Mouse (Mus musculus): ENCODE measurements around the gene Spns3. TPM values are rescaled to one million over a fixed set of nuclear protein-coding genes. Genes with fewer than 3 reads are reported as not detected.
"Not testable (repeated sequence)": the region's sequence is repeated elsewhere in the genome, so short reads cannot be mapped to it uniquely, and the experiment has no call there.

Gene Spns3
- polyA plus RNA-seq, 1 experiment: 13.2 TPM

DNA sequence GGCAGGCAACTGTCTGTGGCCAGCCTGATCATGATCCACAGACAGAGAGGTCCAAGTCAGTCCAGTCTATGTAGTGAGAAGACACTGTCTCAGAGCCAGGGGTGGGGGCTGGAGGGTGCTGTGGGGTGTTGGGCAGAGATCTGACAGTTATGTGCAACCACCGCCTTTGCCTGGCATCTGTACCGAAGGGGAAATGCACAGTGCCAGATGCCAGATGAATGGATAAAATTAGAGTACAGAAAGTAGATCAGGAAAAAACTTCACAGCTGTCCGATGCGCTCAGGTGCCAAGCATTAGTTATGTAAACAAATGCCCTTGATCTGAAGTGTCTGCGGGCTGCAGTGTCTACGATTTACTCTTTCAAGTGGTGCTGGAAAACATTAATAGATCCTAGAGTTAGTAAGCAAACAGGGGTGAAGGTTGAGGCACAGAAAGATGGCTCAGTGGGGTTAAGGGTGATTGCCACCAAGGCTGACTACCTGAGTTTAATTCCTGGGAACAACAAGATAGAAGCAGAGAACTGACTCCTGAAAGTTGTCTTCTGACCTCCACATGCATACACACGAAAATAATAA is 1.3 kb upstream of the Spns3 start:
- TF ChIP-seq CTCF (IDR thresholded peaks at IDR 0.05; ENCODE audit: control insufficient read depth, insufficient read depth, low read length): no peak
- TF ChIP-seq POLR2A (IDR thresholded peaks at IDR 0.05; ENCODE audit: borderline replicate concordance, control insufficient read depth, low read depth, low read length): no peak
- no peak overlapping the region for H3K4me3 ChIP-seq (replicated peaks; ENCODE audit: control insufficient read depth, low read depth, low read length)
- WGBS: 10% methylated on average over 7 of the region's 7 CpGs
- peak overlapping the region; percentile 31; the same call in 1 of the 2 replicates for H3K27ac ChIP-seq (ENCODE audit: control insufficient read depth, insufficient read depth, low read depth, low read length, poor library complexity)
- peaks cover 14% of the 10 kb centered on the region for H3K4me1 ChIP-seq (ENCODE audit: control insufficient read depth, insufficient read depth, low read length)

DNA sequence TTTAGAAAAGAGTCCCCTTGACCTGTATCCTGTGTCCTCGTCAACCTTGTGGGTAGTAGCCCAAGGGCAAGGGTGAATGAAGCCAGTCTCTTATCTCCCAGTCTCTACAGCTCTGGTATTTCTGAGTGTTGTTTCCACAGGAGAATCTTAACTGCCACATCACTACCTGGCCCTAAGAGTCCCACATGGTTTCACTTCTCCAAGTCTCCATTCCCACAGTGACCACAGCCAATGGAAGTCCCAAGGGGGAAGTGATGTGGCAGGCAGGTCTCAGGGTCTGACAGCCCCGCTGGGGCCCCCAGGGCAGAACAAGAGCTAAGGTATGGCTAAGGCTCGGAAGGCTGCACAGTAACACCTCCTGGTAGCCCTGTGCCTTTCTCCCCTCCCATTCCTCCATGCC is 3.1 kb downstream of the Spns3 start:
- TF ChIP-seq POLR2A (IDR thresholded peaks at IDR 0.05; ENCODE audit: borderline replicate concordance, control insufficient read depth, low read depth, low read length): no peak
- TF ChIP-seq CTCF (IDR thresholded peaks at IDR 0.05; ENCODE audit: control insufficient read depth, insufficient read depth, low read length): no peak
- no peak overlapping the region for H3K27ac ChIP-seq (ENCODE audit: control insufficient read depth, insufficient read depth, low read depth, low read length, poor library complexity)
- H3K4me1 ChIP-seq (ENCODE audit: control insufficient read depth, insufficient read depth, low read length): peaks cover 11% of the 10 kb centered on the region
- 19% methylated on average over 3 of the region's 3 CpGs for WGBS
- peak overlapping the region; percentile 29 for H3K4me3 ChIP-seq (replicated peaks; ENCODE audit: control insufficient read depth, low read depth, low read length)

DNA sequence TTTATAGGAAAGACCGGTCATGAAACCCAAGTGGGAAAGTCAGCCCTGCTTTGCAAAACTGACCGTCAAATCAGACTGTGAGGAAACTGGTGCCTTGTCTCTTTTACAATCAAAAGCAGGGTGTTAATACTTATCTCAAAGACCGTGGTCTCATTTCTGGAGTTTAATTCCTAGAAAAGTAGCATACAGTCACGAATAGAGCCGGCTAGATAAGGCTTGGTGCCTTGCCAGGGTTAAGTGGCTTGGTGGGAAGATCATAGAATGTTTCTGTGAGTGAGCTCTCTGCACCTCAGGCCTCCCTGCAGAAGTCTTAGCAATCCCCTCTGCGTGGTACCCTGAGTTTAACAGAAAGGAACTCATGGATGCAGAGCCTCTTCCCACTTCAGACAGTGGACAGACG is 5.6 kb downstream of the Spns3 start:
- 46% methylated on average over 7 of the region's 7 CpGs for WGBS
- Histone ChIP-seq H3K4me3 (replicated peaks; ENCODE audit: control insufficient read depth, low read depth, low read length) (no peak overlapping the region), H3K4me1 (ENCODE audit: control insufficient read depth, insufficient read depth, low read length) (peaks cover 5% of the 10 kb centered on the region), H3K27ac (ENCODE audit: control insufficient read depth, insufficient read depth, low read depth, low read length, poor library complexity) (no peak overlapping the region)
- TF ChIP-seq POLR2A (IDR thresholded peaks at IDR 0.05; ENCODE audit: borderline replicate concordance, control insufficient read depth, low read depth, low read length): no peak
- no peak for TF ChIP-seq CTCF (IDR thresholded peaks at IDR 0.05; ENCODE audit: control insufficient read depth, insufficient read depth, low read length)

DNA sequence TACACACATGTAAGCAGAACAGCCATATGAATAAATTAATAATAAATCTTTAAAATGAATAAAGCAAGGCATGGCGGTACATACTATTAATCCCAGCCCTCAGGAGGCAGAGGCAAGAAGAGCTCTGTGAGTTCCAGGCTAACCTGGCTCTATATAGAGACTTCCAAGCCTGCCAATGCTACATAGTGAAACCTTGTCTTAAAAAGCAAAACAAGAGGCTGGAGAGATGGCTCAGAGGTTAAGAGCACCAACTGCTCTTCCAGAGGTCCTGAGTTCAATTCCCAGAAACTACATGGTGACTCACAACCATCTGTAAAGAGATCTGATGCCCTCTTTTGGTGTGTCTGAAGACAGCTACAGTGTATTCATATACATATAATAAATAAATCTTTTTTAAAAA is 6.6 kb downstream of the Spns3 start:
- WGBS: 84% methylated on average over 1 of the region's 1 CpGs
- H3K4me3 ChIP-seq (replicated peaks; ENCODE audit: control insufficient read depth, low read depth, low read length); H3K4me1 ChIP-seq (ENCODE audit: control insufficient read depth, insufficient read depth, low read length); H3K27ac ChIP-seq (ENCODE audit: control insufficient read depth, insufficient read depth, low read depth, low read length, poor library complexity): not testable (repeated sequence)

DNA sequence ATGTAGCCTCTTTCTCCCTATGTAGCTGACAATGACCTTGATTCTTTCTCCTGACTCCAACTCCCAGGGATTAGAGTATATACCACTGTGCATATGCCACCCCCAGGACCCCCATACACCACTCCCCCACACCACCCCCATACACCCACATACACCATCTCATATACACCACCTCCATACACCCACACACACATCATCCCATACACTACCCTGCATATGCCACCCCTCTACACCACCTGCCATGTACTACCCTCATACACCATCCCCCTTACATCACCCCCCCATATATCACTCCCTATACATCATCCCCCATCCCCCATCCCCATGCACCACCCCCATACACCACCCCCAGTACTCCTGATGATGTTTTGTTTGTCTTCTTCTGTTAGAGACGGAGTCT is 7.7 kb downstream of the Spns3 start:
- TF ChIP-seq POLR2A (IDR thresholded peaks at IDR 0.05; ENCODE audit: borderline replicate concordance, control insufficient read depth, low read depth, low read length) (no peak), CTCF (IDR thresholded peaks at IDR 0.05; ENCODE audit: control insufficient read depth, insufficient read depth, low read length) (no peak)
- Histone ChIP-seq H3K4me3 (replicated peaks; ENCODE audit: control insufficient read depth, low read depth, low read length) (no peak overlapping the region), H3K4me1 (ENCODE audit: control insufficient read depth, insufficient read depth, low read length) (peaks cover 4% of the 10 kb centered on the region), H3K27ac (ENCODE audit: control insufficient read depth, insufficient read depth, low read depth, low read length, poor library complexity) (no peak overlapping the region)
- WGBS: 85% methylated on average over 1 of the region's 1 CpGs

DNA sequence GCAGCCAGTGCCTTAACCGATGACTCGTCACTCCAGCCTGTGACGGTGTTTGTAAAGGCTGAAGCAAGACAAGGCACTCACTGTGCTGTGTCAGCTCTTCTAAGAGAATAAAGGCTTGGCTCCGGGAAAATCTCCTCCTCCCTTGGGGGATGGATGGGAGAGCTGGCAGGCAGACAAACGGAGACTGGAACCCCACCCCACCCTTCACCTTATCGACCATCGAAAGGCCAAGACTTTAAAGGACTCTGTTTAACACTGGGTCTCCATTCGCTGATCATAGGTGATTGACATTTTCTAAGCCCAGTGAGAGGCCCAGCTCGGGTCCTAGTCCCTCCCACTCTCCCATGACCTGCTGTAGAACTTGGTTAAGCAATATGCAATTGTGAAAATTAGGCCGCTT is 8.4 kb downstream of the Spns3 start:
- Histone ChIP-seq H3K4me1 (ENCODE audit: control insufficient read depth, insufficient read depth, low read length) (peaks cover 1% of the 10 kb centered on the region), H3K27ac (ENCODE audit: control insufficient read depth, insufficient read depth, low read depth, low read length, poor library complexity) (no peak overlapping the region)
- WGBS: 76% methylated on average over 10 of the region's 10 CpGs

DNA sequence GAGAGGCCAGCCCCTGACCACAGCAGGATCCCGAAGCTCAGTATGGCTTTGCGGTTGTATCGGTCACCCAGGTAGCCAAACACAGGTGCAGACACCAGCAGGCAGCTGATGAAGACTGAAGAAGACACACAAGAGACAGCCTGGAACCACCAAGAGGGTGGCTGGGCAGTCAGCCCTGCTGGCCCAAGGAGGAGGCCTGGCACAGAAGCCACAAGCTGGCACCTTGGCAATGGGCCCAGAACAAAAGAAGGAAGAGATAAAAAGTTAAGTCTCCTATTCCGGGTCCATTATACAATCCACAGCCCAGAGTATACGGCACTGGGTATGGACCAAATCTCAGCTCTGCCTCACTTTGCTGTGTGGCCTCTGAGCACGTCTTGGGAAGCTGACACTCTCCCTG is 9.9 kb downstream of the Spns3 start:
- Histone ChIP-seq H3K4me1 (ENCODE audit: control insufficient read depth, insufficient read depth, low read length) (peaks cover 1% of the 10 kb centered on the region), H3K4me3 (replicated peaks; ENCODE audit: control insufficient read depth, low read depth, low read length) (no peak overlapping the region), H3K27ac (ENCODE audit: control insufficient read depth, insufficient read depth, low read depth, low read length, poor library complexity) (no peak overlapping the region)
- WGBS: 51% methylated on average over 6 of the region's 6 CpGs
- no peak for TF ChIP-seq POLR2A (IDR thresholded peaks at IDR 0.05; ENCODE audit: borderline replicate concordance, control insufficient read depth, low read depth, low read length)
- no peak for TF ChIP-seq CTCF (IDR thresholded peaks at IDR 0.05; ENCODE audit: control insufficient read depth, insufficient read depth, low read length)

More for the DNA sequence above, 8.4 kb downstream of the Spns3 start:
- TF ChIP-seq CTCF (IDR thresholded peaks at IDR 0.05; ENCODE audit: control insufficient read depth, insufficient read depth, low read length) (no peak), POLR2A (IDR thresholded peaks at IDR 0.05; ENCODE audit: borderline replicate concordance, control insufficient read depth, low read depth, low read length) (no peak)
- no peak overlapping the region for H3K4me3 ChIP-seq (replicated peaks; ENCODE audit: control insufficient read depth, low read depth, low read length)

DNA sequence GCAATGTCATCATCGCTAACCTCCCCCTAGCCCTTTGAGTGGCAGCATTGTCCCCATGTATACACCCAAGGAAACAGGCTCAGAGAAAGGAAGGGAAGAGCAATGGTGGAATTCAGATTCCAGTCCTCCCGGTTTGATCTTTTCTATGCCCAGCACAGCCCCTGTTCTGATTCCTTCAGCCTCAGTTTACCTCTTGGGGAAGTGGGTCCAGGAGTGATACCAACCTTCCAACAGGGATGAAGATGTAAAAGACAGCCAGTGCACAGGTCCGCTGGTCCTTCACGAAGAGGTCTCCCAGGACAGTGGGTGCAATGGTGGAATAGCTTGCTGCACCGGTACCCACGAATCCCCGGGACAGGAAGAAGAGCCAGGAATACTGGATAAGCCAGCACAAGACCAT is 11.5 kb downstream of the Spns3 start:
- Histone ChIP-seq H3K4me1 (ENCODE audit: control insufficient read depth, insufficient read depth, low read length) (peaks cover 1% of the 10 kb centered on the region), H3K4me3 (replicated peaks; ENCODE audit: control insufficient read depth, low read depth, low read length) (no peak overlapping the region), H3K27ac (ENCODE audit: control insufficient read depth, insufficient read depth, low read depth, low read length, poor library complexity) (no peak overlapping the region)
- 85% methylated on average over 7 of the region's 7 CpGs for WGBS
- no peak for TF ChIP-seq CTCF (IDR thresholded peaks at IDR 0.05; ENCODE audit: control insufficient read depth, insufficient read depth, low read length)
- no peak for TF ChIP-seq POLR2A (IDR thresholded peaks at IDR 0.05; ENCODE audit: borderline replicate concordance, control insufficient read depth, low read depth, low read length)

All from bone marrow, adult 2 months (tissue).